Mouse (Mus musculus) testis, postnatal 14 days (tissue): Measurements from ENCODE around the gene Prss32.
A peak's percentile ranks its signal among the peaks of the same experiment; 100 is the strongest.
"Not testable (repeated sequence)": the region's sequence is repeated elsewhere in the genome, so short reads cannot be mapped to it uniquely, and the experiment has no call there.

Experiments
- DNase-seq: peaks from one replicate; pipeline ENCODE4 v3.0.0; 2021; ENCODE audit warnings: low spot score

Gene Prss32

DNA sequence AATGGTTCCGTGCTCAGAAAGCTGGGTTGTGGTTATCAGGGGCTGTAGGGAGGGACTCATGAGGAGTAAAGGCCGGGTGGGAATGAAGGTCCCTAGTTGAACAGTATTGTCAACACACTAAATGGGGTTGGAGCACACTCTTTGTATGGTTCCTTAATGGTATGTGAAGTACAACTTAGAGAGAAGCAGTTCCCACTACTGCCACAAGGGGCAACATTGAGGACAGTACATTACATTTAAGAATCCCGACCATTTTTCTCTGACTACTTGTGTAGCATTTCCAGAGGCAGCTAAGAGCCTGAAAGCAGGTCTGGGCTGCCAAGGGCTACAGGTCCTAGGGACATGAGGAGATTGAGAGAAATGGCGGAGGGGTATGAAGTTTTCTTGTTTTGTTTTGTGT is 2.5 kb upstream of the Prss32 start:
- peak; percentile 37 for DNase-seq

DNA sequence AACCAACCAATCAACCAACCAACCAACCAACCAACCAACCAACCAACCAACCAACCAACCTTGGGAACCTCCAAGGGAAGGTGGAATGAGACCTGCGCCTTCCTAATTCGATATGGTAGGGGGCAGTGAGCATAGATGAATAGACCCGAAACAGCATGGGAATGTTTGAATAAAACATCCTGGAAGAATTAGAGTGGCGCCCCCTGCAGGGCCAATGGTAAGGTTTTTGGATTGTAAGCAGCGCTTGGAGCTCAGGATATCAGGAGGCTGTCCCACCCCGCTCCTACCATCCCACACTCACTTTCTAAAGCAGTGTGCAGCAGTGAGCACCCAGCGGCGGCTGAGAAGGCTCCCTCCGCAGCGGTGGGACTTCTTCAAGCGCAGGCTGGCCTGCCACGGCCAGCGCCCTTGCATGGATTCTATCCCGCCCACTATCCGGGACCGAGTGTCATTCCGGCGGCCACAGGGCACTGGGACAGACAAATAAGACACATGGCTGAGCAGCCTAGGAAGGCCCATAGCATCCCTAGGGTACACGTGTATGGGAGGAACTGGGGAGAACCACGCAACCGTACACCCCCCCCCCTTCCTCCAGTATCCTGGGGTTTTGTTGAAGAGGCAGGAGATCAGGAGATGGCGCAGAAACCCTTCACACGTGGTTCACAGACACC is 379 bp upstream of the Prss32 start:
- peak; percentile 55 for DNase-seq

DNA sequence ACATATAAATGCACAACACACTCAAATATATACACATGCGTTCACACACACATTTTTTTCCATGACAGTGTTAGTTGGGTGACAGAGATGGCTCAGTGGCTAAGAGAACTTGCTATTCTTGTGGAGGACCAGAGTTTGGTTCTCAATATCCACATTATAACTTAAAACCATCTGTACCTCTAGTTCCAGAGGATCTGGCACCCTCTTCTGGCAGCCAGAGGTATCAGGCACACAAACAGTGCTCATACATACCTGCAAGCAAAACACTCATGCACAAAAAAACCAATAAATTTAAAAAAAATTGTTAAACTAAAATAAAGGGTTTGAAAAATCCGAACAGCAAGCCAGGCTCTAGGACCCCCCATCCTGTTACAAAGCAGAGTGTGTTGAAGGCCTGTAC is 6.4 kb downstream of the Prss32 start:
- no peak for DNase-seq

DNA sequence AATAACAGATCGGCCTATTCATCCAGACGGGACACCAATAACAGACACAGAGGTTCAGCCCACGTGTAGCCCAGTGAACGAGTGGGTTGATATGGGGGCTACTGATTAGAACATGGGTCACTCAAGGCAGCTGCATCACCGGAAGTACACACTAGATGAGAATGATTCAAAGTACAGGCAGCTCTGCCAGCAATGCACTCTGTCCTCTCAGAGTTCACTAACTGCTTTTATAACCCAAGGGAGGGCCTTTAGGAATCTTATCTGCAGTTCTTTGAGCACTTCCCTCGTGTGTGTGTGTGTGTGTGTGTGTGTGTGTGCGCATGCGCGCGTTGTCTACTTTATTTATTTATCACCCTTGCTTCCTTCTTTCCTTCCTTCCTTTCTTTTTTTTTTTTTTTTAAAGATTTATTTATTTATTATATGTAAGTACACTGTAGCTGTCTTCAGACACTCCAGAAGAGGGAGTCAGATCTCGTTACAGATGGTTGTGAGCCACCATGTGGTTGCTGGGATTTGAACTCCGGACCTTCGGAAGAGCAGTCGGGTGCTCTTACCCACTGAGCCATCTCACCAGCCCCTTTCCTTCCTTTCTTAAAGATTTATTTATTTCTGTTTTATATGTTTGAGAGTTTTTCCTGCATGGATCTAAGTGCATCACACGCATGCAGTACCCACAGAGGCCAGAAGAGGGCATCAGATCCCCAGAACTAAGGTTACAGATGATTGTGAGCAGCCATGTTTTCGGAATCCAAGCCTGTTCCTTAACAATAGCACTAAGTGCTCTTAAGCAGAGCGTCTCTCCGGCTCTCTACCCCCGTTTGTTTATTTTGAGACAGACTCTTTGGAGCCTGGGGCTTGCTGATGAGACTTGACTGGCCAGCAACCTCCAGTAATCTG is 7.4 kb downstream of the Prss32 start:
- peak; percentile 62 for DNase-seq

DNA sequence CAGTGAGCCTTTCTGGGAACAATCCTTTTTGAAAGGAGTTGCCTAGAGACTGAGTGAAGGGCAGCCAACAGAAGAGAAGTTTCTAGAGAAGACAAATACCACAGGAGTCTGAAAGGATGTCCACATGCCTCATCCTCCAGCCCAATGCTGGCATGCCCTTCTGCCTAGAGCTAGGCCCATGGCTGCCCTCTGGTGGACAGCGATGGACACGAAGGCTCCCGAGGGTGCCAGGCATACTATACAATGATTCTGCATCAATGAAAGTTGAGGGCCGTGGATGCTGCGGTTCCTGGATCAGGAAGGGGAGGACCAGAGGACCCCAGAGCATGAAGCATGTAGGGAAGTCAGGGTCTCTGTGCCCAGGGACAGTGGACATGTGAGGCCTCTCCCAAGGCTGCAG is 9.6 kb downstream of the Prss32 start:
- peak; percentile 42 for DNase-seq

DNA sequence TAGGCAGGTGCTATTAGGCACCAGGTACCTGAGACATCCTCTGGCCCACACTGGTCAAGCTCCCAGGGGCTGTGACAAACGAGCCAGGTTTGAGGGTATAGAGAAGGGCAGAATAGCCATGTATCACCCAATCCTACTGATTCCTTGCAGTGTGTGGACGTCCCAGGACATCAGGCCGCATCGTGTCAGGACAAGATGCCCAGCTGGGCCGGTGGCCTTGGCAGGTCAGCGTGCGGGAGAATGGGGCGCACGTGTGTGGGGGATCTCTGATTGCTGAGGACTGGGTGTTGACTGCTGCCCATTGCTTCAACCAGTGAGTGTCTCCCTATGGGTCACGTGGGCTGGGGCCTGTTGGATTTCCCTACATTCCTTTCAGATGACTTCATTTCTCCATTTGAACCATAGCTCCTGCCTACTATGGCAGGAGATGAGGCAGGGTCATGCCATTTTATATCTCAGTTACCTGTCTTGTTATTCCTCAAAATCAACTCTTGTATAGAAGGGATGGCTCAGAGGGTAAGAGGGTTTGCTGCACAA is 10.6 kb downstream of the Prss32 start:
- no peak for DNase-seq

DNA sequence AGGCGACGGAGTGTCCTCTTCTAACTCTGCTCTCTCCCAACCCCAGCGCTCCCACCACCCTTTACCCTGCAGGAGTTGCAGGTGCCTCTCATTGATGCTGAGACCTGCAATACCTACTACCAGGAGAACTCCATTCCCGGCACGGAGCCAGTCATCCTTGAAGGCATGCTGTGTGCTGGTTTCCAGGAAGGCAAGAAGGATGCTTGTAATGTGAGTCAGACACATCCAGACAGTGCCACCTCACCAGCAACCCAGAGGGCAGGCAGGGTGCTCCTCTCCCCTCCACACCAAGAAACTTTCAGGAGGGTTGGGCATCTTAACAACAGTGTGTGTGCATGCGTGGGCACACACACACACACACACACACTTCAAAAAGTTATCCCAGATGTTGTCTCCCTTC is 13.5 kb downstream of the Prss32 start:
- DNase-seq = no peak

DNA sequence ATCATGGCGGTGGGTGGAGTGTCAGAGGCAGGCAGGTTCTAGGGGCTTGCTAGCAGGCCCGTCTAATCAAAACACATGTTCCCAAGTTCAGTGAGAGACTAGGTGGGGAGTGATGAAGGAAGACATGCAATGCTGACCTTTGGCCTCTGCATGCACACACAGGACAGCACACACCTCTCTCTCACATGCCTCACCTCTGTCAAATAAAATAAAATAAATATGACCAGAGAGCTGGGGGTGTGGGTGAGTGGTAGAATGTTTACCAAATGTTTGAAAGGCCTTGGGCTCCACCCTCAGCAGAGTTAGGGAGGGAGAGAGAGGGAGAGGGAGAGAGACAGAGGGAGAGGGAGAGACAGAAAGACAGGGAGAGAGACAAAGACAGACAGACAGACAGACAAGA is 14.3 kb downstream of the Prss32 start:
- DNase-seq = no peak

DNA sequence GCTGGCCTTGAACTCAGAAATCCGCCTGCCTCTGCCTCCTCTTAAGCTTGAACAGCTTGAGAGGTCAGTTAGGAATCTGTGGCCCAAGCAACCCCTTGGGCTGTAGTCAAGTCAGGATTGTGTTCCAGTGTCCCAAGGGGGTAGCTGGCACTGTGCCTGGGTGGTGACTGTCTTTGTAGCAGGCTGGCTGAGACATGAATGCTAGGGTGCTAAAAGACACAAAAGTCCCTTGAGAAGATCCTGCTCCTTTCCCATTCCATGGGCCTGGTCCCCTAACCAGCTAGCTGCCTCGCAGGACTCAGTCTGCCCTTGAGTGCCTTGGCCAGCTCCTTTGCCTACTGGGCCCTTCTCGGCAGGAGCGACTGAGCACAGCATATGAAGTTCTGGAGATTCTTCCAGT is 19.3 kb downstream of the Prss32 start:
- no peak for DNase-seq

DNA sequence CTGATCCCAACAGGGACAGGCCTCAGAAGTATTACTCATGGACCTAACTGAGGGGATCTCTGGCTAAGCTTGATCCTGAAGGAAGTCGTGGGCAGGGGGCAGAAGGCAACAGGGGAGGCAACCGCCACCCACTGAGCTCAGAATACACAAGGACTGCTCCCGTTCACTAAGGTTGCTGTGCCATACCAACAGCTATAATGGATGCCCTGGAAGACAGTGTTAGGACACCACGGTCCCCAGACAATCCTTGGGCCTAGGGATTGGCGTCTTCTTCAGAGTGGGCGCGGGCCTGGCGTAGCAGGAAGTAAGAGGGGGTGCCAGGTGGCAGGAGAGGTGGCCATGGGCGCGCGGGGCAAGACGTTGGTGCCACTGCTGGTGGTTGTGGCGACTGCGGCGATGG is 24.1 kb downstream of the Prss32 start, which contains the start of gene Prss21:
Prss21 (plus strand) TSS at position 301 of the 400 bp plus-strand sequence.
- DNase-seq = no peak

DNA sequence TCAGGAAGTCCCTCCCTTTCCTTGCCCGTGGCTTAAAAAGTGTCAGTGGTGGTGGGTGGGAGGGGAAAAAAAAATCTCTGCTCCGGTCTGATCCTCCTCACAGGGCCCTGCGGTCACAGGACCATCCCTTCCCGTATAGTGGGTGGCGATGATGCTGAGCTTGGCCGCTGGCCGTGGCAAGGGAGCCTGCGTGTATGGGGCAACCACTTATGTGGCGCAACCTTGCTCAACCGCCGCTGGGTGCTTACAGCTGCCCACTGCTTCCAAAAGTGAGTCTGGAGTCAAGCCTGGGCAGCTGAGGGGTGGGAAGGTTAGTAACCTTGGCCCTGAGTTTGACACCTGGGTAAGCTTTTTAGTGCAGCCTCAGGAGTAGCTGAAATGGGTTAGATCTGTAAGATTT is 24.9 kb downstream of the Prss32 start:
- DNase-seq = no peak

DNA sequence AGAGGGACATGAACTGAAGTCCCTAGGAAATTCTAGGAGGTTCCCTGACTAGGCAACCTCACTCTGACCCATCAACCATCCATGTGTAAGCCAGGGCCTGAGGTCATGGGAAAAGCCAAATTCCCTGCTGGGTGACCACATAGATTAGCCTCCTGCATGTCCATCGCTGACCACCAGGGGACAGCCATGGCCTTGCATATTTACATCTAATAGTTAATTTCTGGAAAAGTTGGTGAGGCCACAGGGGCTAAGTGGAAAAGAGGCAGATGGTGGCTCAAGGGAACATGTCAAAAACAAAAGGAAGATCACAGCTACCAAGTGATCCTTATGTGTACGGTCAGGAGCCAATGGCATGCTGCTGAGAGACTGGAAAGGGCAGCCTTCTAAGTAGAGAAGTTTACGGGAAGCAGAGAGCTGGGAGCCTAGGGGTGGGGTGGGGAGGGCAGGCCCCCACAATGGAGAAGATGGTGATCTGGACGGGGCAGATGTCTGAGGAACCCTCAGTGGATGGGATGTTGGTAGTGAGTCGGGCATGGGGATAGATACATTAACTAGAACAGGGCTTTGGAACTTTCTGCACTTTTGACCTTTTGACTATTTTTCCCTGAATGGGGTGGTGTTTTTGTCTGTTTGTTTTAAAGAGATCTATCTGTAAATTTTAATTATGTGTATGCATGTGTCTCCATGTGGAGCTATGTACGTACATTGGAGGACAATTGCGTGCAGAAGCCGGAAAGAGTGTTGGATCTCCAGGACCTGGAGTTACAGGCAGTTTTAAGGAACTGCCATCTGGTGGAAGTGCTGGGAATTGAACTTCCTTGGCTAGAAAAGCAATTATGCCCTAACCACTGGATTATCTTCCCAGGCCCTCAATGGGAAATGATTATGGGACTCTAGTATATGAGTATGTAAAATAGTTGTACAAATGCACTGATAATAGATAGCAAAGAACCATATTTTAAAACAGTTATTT is 30.5 kb downstream of the Prss32 start:
- DNase-seq = peak; percentile 46

DNA sequence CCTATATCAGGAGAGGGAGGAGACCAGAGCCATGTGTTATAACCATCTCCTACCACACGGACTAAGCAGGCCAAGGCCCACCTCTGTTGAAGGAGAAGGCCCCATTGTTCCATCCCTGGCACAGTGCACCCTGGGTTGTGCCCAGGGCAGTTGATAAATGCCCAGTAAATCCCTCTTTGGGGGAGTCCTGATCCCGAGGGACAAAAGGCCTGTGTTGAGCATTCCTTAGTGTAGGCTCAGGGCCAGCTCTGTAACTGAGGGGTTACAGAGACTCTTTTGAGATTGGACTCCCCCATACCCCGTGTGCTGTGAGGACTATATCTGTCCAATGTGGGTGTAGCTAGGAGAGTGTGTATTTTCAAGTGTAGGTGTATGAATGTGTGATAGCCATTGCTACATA is 33.1 kb downstream of the Prss32 start:
- DNase-seq = peak; percentile 86

DNA sequence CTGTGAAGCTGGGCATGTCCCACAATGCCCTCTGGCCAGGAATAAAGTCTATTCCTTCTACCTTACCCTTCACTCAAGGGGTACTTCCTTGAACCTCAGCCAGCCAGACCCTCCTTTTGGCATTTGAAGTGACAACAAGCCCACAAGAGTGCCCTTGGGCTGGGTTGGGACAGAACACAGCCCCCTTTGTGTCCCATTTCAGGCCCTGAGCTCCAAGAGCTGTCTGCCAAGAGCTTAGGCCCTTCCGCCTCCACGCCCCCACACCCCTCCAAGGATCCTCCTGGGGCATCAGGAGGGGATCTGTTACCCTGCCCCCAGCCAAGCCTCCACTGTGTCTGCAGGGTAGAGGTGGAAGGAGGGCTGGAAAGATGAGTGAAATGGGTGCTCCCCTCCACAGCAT is 33.5 kb downstream of the Prss32 start:
- DNase-seq = peak; percentile 80

DNA sequence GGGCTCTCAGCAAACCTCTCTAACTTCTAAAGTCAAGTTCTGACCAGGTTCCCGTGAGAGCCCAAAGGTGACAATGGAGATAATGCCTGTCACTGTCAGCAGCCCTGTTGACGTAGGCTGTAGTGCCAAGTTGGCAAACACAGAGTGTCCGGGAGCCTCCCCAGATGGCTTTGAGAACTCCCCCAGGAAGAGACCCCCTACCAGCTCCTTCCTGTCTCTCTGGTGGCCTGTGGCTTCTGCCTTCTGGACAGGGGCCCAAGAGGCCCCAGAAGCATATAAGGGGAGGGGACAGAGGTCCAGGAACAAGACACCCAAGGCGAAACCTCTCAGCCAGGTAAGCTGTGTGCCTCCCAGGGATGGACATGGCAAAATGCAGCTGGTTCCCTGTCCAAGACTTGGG is 36.9 kb downstream of the Prss32 start, which contains the start of the genes Dcpp1 and Dcpp2:
Dcpp1 (plus strand) TSS at position 301 of the 400 bp plus-strand sequence.
Dcpp2 (plus strand) TSS at position 305 of the 400 bp plus-strand sequence.
- DNase-seq = not testable (repeated sequence)
